Mouse (Mus musculus): ENCODE measurements around the gene Krtap29-1.

Gene Krtap29-1

DNA sequence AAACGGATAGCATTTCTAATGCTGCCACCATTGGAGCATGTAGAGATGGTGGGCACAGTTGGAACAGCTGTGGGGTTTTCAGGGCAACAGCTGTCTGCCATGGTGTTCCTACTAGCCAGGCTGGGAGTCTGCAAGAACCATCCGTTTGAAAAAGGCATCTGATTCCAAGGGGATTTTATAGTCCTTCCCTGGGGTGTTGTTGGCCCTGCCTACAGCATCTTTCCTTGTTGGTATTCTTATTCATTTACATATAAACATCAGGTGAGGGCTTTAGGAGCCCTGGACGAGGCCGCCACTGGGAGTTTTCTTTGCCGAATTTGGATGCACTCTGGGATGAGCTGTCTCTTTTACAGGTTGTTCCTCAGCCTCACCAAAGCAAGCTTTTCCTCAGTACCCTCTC, at the start of gene Krtap29-1:
Gene Krtap29-1, minus strand, starts transcription at position 101 of the 400 bp plus-strand sequence.
- no peak for DNase-seq (ENCODE audit: extremely low read depth, low read depth, low spot score)

DNA sequence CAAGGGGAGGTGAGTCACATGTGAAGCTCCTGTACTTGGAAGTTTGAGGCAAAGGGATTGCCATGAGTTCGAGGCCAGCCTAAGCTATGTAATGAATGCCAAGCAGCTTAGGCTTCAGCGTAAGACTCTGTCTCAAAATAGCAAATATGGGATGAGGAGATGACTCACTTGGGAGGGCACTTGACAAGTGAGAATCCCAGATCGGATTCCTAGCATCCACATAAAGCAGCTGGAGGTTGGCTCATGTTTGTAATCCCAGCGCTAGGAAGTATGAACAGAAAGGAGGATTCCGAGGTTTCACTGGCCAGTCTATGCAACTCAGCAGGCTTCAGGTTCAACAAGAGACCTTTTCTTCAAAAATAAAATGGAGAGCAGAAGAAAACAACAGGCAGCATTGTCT, 42.6 kb upstream of the Krtap29-1 start:
- DNase-seq (ENCODE audit: extremely low read depth, low read depth, low spot score) = no peak

DNA sequence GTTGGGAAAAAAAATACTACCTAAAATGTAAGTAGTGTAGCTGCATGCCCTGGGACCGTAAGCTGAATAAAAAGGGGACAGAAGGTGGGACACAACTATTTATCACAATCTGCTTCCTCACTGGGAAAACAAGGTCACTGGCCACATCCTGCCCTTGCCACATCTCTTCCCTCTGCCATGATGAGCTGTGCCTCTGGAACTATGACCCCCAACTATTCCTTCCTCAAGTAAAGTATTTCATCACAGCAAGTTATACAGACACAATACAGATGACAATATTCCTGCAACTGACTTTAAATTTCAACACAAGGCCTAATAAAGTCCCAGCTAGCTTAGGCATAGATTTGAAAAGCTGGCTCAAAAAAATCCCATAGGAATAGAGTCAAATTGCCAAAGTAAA, 40.6 kb upstream of the Krtap29-1 start:
- no peak for DNase-seq (ENCODE audit: extremely low read depth, low read depth, low spot score)

DNA sequence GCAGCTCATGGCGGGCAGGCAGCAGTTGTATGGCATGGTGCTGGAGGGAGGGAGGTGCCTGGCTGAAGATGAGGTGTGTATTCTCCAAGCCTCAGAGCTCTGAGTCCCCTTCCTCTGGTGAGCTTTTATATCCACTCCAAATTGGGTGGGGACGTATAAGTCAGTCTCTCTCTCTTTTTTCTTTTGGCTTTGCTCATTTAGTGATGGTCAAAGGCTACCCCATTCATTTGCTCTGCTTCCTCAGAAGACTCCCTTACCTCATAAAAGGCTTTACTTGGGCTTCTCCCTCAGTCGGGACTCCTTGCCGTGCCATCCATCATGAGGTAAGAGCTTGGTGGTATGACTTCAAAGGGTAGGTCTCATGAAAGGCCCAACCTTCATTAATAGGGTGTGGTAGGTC, 37.3 kb upstream of the Krtap29-1 start, which contains the start of gene Krt33a:
Gene Krt33a, minus strand, starts transcription at position 101 of the 400 bp plus-strand sequence.
- no peak for DNase-seq (ENCODE audit: extremely low read depth, low read depth, low spot score)

DNA sequence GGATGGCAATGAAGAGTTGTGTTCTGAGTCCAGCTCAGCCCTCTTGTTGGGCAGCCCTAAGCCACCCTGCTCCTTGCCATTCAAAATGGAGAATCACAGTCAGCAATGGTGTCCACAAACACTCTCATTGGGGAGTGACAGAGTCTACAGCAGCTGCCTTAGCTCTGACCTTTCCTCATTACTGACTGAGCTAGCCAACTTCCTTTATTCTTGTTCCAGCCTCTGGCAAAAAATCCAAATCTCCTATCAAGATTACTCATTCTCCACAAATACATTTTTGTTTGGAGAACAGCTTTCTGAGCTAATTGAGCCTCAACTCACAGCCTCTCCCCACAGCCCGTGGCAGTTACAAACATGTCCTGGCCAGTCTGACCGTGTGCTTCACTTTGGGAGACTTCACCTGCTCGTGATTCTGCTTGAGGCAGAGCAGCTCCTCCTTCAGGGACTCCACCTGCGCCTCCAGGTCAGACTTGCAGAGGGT, 34.9 kb upstream of the Krtap29-1 start:
- DNase-seq (ENCODE audit: extremely low read depth, low read depth, low spot score) = no peak

DNA sequence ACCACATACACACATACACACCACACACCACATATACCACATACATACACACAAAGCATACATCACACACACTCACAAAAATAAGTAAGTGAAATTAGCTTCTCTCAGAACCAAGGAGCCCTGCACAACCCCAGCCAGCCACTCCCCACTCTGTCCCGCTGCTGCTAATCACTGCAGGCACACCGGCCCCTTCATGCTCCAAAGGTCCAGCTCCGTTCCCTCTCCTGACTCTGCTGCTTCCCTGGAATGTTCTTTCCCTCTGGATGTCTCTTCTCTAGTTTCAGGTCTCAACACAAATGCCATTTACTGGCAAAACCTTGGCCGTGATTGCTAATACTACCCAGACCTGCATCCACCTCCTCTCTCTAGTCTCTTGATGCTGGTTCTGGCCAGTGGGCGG, 31.8 kb upstream of the Krtap29-1 start:
- DNase-seq (ENCODE audit: extremely low read depth, low read depth, low spot score) = no peak

DNA sequence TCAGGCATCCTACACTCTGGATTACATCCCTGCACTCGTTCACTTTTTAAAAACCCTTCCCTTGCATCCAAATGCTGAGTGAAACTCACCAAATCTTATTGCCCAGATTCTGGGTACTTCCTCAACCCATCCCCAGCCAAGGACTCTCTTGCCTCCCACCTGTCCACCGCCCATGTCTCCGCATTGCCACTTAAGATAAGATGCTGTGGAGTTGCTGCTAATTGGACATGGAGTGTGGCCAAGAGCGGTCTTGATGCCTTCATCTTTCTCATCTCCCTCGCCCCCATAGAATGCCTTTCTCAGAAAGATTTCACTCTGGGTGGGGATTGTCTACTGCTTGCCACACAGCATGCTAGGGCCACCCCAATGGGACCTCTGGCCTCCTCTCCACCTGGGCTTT, 29.5 kb upstream of the Krtap29-1 start:
- DNase-seq (ENCODE audit: extremely low read depth, low read depth, low spot score) = no peak

DNA sequence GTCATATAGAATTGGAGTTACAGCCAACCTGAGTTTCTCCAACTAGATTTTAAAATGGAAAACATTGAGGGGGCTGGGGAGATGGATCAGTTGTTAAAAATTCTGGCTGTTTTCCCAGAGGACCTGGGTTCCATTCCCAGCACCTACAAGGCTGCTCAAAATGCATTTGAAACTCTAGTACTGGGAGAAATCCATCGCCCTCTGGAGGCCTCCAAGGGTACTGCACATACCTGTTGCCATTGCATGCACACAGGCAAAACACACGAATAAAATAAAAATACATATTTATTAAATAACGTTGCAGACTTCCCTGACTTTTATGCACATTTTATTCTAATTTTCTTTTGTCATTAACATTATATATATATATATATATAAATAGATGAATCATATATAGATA, 27.8 kb upstream of the Krtap29-1 start:
- DNase-seq (ENCODE audit: extremely low read depth, low read depth, low spot score) = no peak

DNA sequence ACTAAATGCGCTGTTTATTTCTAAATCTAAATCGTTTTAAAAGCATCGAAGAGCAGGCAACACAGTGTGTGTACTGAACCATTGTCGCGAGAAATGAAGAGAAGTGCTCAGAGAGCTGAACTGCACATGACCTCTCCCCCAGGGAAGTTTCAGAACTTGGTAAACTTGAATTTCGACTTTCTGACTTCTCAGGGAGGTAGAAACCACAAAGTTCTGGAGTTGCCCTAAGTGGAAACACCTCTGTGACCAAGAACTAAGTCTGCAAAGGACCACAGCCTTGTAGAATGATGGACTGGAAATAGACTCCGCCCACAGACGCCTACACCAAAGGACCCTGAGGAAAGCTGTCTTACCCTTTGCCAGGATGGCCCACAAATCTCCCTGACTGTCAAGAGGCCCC, 27.1 kb upstream of the Krtap29-1 start:
- peak; percentile 37 for DNase-seq (ENCODE audit: extremely low read depth, low read depth, low spot score)

DNA sequence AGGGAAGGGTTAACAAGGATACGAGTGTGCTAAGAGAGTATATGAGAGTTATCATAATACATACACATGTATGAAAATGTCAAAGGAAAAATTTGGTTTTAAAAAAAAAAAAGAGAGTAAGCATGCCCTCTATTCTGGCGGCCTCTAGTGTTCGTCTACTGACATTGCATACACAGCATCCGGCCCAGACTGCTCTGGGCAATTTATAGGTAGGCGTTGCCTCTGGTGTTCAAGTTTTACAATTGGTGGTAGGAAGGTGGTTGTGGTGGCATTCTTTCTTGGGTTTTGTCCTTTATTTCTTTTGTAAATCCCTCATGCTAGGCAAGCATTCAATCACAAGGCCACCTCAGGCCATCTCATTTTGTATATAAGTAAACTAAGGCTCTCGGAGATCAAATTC, 26.0 kb upstream of the Krtap29-1 start:
- DNase-seq (ENCODE audit: extremely low read depth, low read depth, low spot score) = no peak

DNA sequence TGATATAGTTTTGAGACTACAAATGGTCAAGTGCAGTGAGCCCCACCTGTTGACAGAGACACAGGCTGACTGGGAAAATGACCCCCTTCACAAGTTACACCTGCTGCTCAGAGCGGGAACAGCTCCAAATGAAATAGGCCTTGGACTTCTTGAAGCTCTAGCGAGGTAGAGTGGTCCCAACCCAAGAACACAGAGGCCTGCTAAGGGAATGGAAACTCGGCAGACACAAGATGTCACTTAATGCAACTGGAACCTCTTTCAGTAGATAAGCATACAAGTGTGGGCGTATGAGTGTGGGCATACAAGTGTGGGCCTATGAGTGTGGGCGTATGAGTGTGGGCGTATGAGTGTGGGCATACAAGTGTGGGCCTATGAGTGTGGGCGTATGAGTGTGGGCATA, 20.2 kb upstream of the Krtap29-1 start:
- DNase-seq (ENCODE audit: extremely low read depth, low read depth, low spot score) = no peak

DNA sequence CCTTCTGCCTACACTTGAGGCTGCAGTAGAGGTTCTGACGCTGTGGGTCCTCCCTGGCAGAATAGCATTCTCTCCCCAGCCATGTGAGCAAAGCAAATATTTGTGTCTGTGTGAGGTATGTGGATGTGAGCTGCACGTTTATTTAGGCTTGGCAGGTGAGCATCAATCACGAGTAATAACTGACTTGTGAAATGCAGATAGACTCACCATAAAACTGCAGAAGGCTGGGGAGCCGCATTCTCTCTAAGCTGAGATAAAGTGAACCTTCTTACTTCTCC, 15.5 kb upstream of the Krtap29-1 start:
- DNase-seq (ENCODE audit: extremely low read depth, low read depth, low spot score) = no peak

DNA sequence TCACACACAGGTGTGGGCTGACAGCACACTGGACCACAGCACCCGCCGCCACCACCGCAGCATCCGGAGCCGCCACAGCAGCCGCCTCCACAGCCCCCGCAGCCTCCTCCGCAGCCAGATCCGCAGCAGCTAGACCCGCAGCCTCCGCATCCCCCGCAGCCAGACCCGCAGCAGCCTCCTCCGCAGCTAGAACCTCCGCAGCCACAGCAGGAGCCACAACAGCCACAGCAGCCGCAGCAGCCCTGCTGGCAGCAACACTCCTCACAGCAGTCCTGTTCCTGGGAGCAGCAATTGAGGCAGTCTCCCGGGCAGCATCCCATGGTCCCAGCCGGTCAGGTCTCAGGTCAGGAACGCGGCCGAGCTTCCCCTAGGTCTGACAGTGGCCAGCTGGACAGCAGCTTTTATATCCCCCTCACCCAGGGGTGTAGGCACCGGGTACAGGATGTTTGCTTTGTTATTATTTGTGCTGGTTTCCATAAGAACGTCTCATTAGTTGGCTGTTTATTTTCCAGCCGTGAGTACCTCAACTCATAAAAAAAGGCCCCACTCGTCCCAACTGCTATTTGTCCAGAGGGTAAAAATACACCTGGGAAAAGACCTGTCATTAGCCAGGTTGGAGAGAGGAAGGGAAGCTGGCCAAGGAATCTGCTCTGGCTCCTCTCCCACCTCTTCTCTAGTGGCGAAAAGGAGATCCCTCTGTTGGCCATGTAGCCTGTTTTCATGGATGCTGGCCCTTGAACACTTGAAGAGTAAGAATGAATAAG, 14.9 kb upstream of the Krtap29-1 start, which contains the start of gene Krtap17-1:
Gene Krtap17-1, minus strand, starts transcription at position 375 of the 764 bp plus-strand sequence.
- no peak for DNase-seq (ENCODE audit: extremely low read depth, low read depth, low spot score)

DNA sequence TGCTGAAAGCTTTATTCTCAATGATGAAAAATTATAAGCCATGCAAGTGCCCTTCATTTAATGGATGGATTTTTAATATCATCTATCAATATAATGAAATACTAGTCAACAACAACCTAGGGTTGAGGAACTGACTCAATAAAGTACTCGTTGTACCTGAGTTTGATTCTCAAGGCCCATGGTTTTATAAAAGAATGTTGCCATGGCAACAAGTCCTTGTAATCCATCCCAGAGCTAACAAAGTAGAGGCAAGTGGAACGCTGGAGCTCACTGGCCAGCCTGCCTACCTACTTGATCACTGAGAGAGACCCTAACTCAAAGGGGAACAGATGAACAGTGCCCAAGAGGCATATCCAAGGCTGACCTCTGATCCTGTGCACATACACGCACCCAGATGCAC, 11.7 kb upstream of the Krtap29-1 start:
- no peak for DNase-seq (ENCODE audit: extremely low read depth, low read depth, low spot score)

DNA sequence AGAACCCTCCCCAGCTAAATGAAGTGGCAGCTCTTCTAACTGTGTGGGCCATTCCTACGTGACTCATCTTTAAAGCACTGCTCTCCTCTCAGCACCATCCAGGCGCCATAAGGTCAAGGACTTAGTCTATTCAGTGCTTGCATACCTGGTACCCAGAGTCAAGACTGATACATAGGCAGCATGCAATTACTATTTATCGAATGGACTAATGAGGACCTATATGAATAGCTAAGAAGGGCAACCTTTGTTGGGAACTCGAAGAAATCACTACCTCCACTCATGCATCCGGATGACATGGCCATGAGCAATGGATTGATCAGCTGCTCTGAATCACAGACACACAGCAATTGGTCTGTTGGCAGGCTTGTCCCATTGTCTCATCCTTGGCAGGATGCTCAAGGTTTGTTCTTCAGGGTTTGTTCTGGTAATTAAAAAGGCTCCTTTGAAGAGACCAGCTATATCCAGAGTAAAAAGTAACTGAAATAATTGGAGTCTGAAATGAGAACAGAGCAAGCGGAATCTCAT, 11.1 kb upstream of the Krtap29-1 start:
- DNase-seq (ENCODE audit: extremely low read depth, low read depth, low spot score) = no peak

DNA sequence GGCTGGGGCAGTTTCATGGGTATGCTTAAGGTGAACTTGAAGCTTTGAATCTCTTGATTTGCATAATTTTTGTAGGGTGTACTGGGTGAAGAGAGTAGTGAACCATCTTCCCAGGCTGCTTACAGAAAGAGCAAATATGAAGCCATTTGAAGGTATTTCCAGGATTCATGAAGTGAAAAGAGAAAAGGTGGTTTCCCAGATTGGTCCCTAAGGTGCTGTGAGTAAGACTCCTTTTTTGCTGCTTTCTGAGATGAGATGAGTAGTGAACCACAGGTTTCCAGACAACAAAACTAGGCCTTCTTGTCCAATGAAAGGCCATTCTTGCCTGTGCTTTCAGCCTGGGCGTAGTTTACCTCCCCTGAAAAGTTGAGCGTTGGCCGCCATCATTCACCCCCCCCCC, 9.7 kb upstream of the Krtap29-1 start:
- DNase-seq (ENCODE audit: extremely low read depth, low read depth, low spot score) = no peak

DNA sequence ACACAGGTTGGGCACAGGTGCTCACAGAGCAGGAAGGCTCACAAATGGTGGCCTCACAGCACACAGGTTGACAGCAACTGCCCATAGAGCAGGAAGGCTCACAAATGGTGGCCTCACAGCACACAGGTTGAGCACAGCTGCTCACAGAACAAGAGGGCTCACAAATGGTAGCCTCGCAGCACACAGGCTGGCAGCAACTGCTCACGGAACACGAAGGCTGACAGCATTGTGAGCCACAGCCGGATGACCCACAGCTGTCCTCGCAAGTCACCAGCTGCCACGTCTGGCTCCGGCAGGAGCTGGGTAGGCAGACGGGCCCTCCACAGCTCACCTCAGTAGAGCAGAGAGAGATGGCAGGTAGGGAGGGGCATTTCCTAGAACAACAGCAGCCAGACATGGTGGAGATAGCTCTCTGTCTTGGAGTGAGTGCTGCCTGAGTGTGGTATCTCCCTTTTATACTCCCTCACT, 7.4 kb upstream of the Krtap29-1 start, which contains the start of gene Krtap16-1:
Gene Krtap16-1, minus strand, starts transcription at position 418 of the 468 bp plus-strand sequence.
- DNase-seq (ENCODE audit: extremely low read depth, low read depth, low spot score) = no peak

DNA sequence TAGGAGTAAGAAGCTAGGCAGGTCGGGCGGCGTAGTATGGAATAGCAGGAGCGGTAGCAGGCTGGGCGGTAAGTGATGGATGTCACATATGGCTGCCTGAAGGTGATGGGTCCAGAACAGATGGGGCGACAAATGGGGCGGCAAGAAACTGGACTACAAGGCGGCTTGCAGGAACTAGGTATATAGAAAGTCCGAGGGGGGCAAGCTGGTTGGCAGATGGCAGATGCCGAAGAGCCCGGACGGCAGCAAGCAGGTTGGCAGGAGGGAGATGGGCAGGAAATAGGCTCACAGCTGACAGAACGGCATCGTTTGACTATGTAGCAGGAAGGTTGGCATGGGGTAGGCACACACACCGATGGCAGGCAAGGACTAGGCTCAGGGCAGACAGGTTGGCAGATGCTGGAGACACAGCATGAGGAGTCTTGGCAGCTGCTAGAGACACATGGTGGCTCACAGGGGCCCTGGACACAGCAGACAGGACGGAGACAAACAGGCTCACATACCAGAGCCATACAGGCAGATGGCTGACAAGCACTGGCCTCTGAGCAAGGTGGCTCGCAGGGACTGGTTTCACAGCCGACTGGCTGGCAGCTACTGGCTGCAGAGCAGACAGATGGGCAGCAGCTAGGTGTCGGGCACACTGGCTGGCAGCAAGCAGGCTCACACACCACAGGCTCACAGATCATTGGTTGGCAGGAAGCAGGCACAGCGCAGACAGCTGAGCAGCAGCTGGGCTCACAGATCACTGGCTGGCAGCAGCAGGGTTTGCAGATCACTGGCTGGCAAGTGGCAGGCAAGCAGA, 6.6 kb upstream of the Krtap29-1 start:
- DNase-seq (ENCODE audit: extremely low read depth, low read depth, low spot score) = no peak

DNA sequence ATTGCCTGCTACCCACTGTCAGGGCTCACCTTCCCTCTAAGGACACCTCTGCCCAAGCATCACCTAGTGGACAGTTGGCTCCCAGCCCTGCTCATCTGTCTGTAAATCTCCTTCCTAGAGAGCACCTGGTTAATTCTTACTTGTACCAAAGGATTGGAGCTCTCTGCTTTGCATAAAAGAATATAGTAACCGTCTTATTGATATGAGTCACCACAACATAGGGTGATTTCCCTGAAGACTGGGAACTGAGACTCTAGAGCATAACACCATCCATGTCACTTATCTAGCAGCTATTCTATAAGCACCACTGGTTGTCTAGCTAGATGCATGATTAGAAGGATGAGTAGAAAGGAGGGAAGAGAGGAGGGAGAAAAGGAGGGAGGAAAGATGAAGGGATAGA, 4.6 kb upstream of the Krtap29-1 start:
- no peak for DNase-seq (ENCODE audit: extremely low read depth, low read depth, low spot score)

DNA sequence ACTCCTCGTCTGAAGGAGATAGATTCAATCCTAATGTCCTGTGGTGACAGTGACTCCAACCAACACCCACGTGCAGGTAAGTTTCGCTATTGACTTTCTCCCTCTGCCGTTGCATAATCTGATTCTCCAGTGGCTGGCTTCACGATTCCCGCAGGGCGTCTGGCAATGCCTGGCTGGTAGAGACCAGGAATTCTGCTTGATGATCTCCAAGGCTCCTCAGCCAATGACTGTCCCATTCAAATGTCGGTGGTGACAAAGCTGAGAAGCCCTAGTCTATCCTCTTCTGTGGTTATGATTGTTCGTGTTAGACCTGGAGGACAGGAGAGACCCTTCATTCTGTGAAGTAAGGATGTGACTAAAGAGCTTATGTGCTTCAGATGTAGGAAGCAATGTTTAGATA, 3.9 kb upstream of the Krtap29-1 start:
- DNase-seq (ENCODE audit: extremely low read depth, low read depth, low spot score) = peak; percentile 21

DNA sequence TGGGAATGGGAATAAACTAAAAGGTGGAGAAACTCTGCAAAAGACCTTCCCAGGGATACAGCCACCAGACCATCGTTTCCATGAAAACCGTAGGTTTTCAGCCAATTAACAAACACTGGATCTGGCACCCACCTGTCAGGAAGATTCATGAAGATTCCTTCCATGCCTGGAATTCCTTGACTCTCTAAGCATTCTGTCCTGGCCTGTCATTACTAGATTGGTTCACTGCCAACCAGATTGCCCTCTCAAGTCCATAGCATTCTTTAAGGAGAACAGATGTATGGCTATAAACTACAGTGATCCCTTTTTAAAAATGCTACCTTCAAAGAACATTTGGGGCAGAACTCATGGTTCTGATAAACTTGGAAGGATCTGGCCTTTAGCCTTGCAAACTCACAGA, 12.9 kb downstream of the Krtap29-1 start:
- no peak for DNase-seq (ENCODE audit: extremely low read depth, low read depth, low spot score)

DNA sequence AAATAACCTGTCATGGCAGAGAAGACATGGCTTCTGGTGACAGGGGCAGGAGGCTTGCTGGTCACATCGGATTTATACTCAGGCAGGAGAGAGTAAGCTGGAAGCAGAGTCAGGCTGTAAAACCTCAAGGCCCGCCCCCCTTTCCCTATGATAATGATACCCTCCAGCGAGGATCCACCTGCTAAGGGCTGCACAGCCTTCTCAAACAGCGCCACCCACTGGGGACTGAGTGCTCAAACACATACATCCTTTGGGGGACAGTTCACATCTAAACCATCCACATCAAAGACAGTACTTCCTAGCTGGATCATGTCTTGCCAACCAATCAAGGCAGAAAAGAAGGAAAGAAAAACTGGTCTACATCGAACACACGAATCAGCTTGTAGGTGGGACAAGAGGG, 14.6 kb downstream of the Krtap29-1 start:
- no peak for DNase-seq (ENCODE audit: extremely low read depth, low read depth, low spot score)
